ENCODE assay signal across 20 mouse cellular contexts in genomic region chr4:105417166-105417565, GRCm38 (mm10).
"Had no signal": no experiment of that assay in that cellular context is flagged by ENCODE, and none has a peak within 500 bp of the region (broad histone marks: within the 10 kb centered on the region; RNA-seq: fewer than 3 reads in every experiment).

No protein-coding gene starts in this region.

- H3K9ac ChIP-seq: limb, embryonic 12.5 days; limb, embryonic 15.5 days; liver, embryonic 13.5 days; midbrain, embryonic 12.5 days; midbrain, embryonic 15.5 days; neural tube, embryonic 13.5 days; stomach, embryonic 15.5 days had no signal

- H3K9me3 ChIP-seq: limb, embryonic 15.5 days; liver, embryonic 13.5 days; midbrain, embryonic 15.5 days; stomach, embryonic 15.5 days had no signal

- H3K4me3 ChIP-seq: limb, embryonic 12.5 days; limb, embryonic 15.5 days; liver, embryonic 13.5 days; midbrain, embryonic 12.5 days; midbrain, embryonic 15.5 days; myocyte; neural tube, embryonic 13.5 days; stomach, embryonic 15.5 days had no signal

- H3K4me2 ChIP-seq: limb, embryonic 12.5 days; limb, embryonic 15.5 days; liver, embryonic 13.5 days; midbrain, embryonic 12.5 days; midbrain, embryonic 15.5 days; neural tube, embryonic 13.5 days; stomach, embryonic 15.5 days had no signal

- H3K27ac ChIP-seq: kidney, postnatal 0 days; limb, embryonic 12.5 days; limb, embryonic 15.5 days; liver, embryonic 13.5 days; midbrain, embryonic 12.5 days; midbrain, embryonic 15.5 days; neural tube, embryonic 13.5 days; stomach, embryonic 15.5 days had no signal

- ATAC-seq: midbrain, embryonic 15.5 days had no signal

- H3K36me3 ChIP-seq: limb, embryonic 12.5 days; limb, embryonic 15.5 days; liver, embryonic 13.5 days; midbrain, embryonic 12.5 days; midbrain, embryonic 15.5 days; neural tube, embryonic 13.5 days; stomach, embryonic 15.5 days had no signal

- H3K27me3 ChIP-seq: limb, embryonic 12.5 days; limb, embryonic 15.5 days; liver, embryonic 13.5 days; midbrain, embryonic 12.5 days; midbrain, embryonic 15.5 days; neural tube, embryonic 13.5 days; stomach, embryonic 15.5 days had no signal

- DNase-seq: kidney, adult 11 months; kidney, postnatal 4 days; left cerebral cortex, postnatal 4 days; liver, embryonic 13.5 days; lung, adult 2 months; lung, postnatal 14 days; lung, postnatal 4 days; retina, postnatal 1 day; right cerebral cortex, postnatal 25 days; spleen, adult 18-20 months; thymus, adult 18-20 months; thymus, postnatal 36 days had no signal

- H3K4me1 ChIP-seq: limb, embryonic 12.5 days; limb, embryonic 15.5 days; liver, embryonic 13.5 days; midbrain, embryonic 12.5 days; midbrain, embryonic 15.5 days; neural tube, embryonic 13.5 days; stomach, embryonic 15.5 days had no signal
